Mouse (Mus musculus): Measurements from ENCODE around the gene Gak. TPM values are rescaled to one million over a fixed set of nuclear protein-coding genes. Genes with fewer than 3 reads are reported as not detected.
A peak's percentile ranks its signal among the peaks of the same experiment; 100 is the strongest.
"Not testable (repeated sequence)": the region's sequence is repeated elsewhere in the genome, so short reads cannot be mapped to it uniquely, and the experiment has no call there.

Gak gene
- polyA plus RNA-seq, 1 experiment from 2014 or later: 46.7 TPM

DNA sequence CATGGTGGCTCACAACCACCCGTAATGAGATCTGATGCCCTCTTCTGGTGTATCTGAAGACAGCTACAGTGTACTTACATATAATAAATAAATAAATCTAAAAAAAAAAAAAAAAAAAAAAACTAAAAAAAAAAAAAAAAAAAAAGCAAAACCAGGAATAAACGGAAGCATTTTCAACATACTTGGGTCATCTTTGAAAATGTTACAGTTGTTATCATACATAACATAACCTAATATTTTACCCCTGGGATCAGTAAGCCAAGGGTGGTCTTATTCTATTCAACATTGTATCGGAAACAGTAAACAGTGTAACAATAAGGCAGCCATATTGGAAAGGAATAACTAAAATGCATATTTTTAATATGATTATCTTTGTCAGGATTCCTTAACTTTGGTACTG lies 4.5 kb upstream of the Gak start:
- H3K27me3 ChIP-seq; H3K36me3 ChIP-seq; H3K4me1 ChIP-seq; H3K9me3 ChIP-seq; H3K4me2 ChIP-seq; H3K27ac ChIP-seq; H3K4me3 ChIP-seq; ATAC-seq (ENCODE audit: insufficient number of reproducible peaks, insufficient read depth, low FRiP score, low TSS enrichment, low read depth); H3K9ac ChIP-seq: not testable (repeated sequence)
- 68% methylated on average over 3 of the region's 3 CpGs for WGBS

DNA sequence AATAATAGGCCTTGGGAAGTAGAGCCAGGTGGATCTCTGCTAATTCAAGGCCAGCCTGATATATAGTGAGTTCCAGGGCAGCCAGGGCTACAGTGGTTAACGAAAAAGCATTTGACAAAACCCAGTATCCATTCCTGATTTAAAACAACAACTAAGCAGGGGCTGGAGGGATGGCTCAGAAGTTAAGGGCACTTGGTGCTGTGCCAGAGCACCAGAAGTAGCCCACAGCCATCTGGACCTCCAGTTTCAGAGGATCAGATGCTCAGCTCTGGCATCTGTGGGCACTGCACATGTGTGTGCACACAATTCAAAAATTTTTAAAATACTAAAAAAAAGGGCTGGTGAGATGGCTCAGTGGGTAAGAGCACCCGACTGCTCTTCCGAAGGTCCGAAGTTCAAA lies 4.1 kb upstream of the Gak start:
- H3K27me3 ChIP-seq: no peaks in the 10 kb centered on the region
- H3K4me3 ChIP-seq: no peak overlapping the region
- ATAC-seq (ENCODE audit: insufficient number of reproducible peaks, insufficient read depth, low FRiP score, low TSS enrichment, low read depth): no peak
- no peaks in the 10 kb centered on the region for H3K9me3 ChIP-seq
- peaks cover 11% of the 10 kb centered on the region for H3K4me1 ChIP-seq
- H3K9ac ChIP-seq: no peak overlapping the region
- WGBS: 85% methylated on average over 4 of the region's 4 CpGs
- H3K4me2 ChIP-seq: no peak overlapping the region
- H3K36me3 ChIP-seq: peaks cover 8% of the 10 kb centered on the region; the same call in 1 of the 2 replicates
- no peak overlapping the region for H3K27ac ChIP-seq

DNA sequence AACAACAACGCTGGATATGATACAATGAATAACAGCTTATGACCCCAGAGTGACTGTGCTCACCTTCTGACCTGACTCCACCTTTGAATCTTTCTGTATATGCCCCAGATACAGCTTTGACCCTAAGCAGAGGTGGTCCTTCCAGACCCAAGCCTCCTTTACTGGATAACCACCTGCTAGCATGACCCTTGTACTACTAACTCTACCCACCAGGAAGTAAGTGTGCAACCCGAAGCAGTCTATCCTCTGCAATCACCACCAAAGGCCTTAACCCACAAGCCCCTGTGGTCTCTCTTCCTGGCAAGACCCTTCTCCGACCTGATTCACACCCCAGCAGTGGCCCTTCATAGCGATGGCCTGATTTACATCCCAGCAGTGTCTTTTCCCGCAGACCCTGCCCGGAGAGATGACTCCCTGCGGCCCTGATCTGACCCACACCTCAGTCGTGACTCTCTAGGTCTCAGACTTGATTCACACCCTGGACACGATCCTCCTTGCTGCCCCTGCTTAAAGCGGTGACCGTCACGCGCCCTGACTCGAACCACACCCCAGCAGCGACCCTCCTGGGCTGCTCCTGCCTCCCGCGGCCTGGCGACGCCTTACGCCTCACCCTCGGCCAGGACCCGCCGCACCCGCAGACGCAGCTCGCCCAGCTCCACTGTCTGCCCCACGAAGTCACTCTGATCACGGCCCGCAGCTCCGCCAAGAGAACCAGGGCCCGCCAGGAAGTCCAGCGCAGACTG lies 493 bp downstream of the Gak start:
- H3K4me1 ChIP-seq: peaks cover 20% of the 10 kb centered on the region
- H3K36me3 ChIP-seq: peaks cover 7% of the 10 kb centered on the region
- peak; percentile 78 for ATAC-seq (ENCODE audit: insufficient number of reproducible peaks, insufficient read depth, low FRiP score, low TSS enrichment, low read depth)
- H3K27me3 ChIP-seq: no peaks in the 10 kb centered on the region
- peak overlapping the region; percentile 66 for H3K4me3 ChIP-seq
- H3K4me2 ChIP-seq: peak overlapping the region; percentile 87
- peak overlapping the region; percentile 88 for H3K9ac ChIP-seq
- WGBS: 2% methylated on average over 32 of the region's 32 CpGs
- no peaks in the 10 kb centered on the region for H3K9me3 ChIP-seq
- peak overlapping the region; percentile 77 for H3K27ac ChIP-seq

DNA sequence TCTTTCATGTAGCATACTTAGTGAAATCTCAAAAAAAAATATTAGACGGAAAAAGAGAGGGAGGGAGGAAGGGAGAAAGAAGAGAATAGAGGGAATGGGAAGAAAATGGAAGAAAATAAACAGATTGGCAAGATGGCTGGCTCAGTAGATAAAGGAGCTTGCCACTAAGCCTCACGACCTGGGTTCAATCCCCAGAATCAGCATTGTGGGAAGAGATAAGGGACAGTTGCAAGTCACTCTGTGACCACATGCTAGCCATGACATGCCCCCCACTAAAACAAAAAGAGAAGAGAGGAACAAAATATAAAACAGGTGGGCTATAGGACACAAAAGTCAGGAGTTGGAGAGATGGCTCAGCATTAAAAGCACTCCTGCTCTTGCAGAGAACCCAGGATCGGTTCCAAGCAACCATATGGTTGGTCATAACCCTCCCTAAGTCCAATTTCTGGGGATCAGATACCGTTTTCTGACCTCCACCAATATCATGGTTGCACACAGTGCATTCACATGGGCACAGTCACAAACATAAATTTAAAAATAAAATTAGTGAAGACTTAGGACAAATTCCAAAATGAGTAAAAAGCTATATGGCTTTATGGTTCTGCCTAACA lies 3.4 kb downstream of the Gak start:
- peaks cover 20% of the 10 kb centered on the region for H3K4me1 ChIP-seq
- no peaks in the 10 kb centered on the region for H3K27me3 ChIP-seq
- no peak overlapping the region for H3K4me2 ChIP-seq
- ATAC-seq (ENCODE audit: insufficient number of reproducible peaks, insufficient read depth, low FRiP score, low TSS enrichment, low read depth): no peak
- no peak overlapping the region for H3K9ac ChIP-seq
- peaks cover 34% of the 10 kb centered on the region for H3K36me3 ChIP-seq
- H3K9me3 ChIP-seq: no peaks in the 10 kb centered on the region
- WGBS: 83% methylated on average over 4 of the region's 4 CpGs
- H3K27ac ChIP-seq: no peak overlapping the region
- H3K4me3 ChIP-seq: no peak overlapping the region

- Histone ChIP-seq H3K9me3 (no peaks in the 10 kb centered on the region), H3K36me3 (peaks cover 55% of the 10 kb centered on the region), H3K27me3 (no peaks in the 10 kb centered on the region), H3K4me2 (no peak overlapping the region), H3K9ac (no peak overlapping the region), H3K4me1 (no peaks in the 10 kb centered on the region), H3K4me3 (no peak overlapping the region), H3K27ac (no peak overlapping the region)
- 73% methylated on average over 2 of the region's 2 CpGs for WGBS
- no peak for ATAC-seq (ENCODE audit: insufficient number of reproducible peaks, insufficient read depth, low FRiP score, low TSS enrichment, low read depth)
These were observed 7.7 kb downstream of the Gak start for GRCm38 (mm10) chr5:108621870-108622269.

GRCm38 (mm10) chr5:108610426-108610825 lies 19.1 kb downstream of the Gak start:
- H3K36me3 ChIP-seq: peaks cover 93% of the 10 kb centered on the region
- no peaks in the 10 kb centered on the region for H3K27me3 ChIP-seq
- ATAC-seq (ENCODE audit: insufficient number of reproducible peaks, insufficient read depth, low FRiP score, low TSS enrichment, low read depth): no peak
- H3K9ac ChIP-seq: no peak overlapping the region
- H3K4me1 ChIP-seq: no peaks in the 10 kb centered on the region
- H3K9me3 ChIP-seq: no peaks in the 10 kb centered on the region
- H3K4me2 ChIP-seq: no peak overlapping the region
- WGBS: 96% methylated on average over 1 of the region's 1 CpGs
- H3K27ac ChIP-seq: no peak overlapping the region
- H3K4me3 ChIP-seq: no peak overlapping the region

DNA sequence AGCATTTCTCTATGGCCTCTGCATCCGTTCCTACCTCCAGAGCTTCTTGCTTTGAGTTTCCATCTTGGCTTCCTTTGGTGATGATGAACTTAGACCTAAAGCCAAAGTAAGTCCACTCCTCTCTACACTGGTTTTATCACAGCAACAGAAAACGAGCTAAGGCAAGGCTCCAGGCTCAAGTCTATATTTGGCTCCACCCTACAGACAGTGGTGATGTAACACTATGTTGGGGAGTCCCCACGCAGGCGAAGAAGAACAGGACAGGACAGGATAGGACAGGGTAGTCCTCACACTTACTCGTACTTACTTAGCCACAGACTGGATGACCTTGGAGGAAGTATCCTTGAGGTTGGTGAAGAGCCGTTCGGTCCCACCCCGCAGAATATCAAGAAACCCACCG lies 27.0 kb downstream of the Gak start:
- no peak for ATAC-seq (ENCODE audit: insufficient number of reproducible peaks, insufficient read depth, low FRiP score, low TSS enrichment, low read depth)
- no peak overlapping the region for H3K9ac ChIP-seq
- no peak overlapping the region for H3K27ac ChIP-seq
- H3K36me3 ChIP-seq: peaks cover 93% of the 10 kb centered on the region
- 93% methylated on average over 9 of the region's 9 CpGs for WGBS
- H3K4me2 ChIP-seq: no peak overlapping the region
- no peak overlapping the region for H3K4me3 ChIP-seq
- H3K4me1 ChIP-seq: no peaks in the 10 kb centered on the region
- H3K27me3 ChIP-seq: no peaks in the 10 kb centered on the region
- H3K9me3 ChIP-seq: no peaks in the 10 kb centered on the region

- no peak for ATAC-seq (ENCODE audit: insufficient number of reproducible peaks, insufficient read depth, low FRiP score, low TSS enrichment, low read depth)
- peaks cover 94% of the 10 kb centered on the region for H3K36me3 ChIP-seq
These were observed 29.6 kb downstream of the Gak start for GRCm38 (mm10) chr5:108599923-108600322.

GRCm38 (mm10) chr5:108581361-108581891 lies 48.1 kb downstream of the Gak start:
- no peaks in the 10 kb centered on the region for H3K9me3 ChIP-seq
- 97% methylated on average over 3 of the region's 3 CpGs for WGBS
- H3K27me3 ChIP-seq: no peaks in the 10 kb centered on the region
- no peak for ATAC-seq (ENCODE audit: insufficient number of reproducible peaks, insufficient read depth, low FRiP score, low TSS enrichment, low read depth)
- H3K4me1 ChIP-seq: no peaks in the 10 kb centered on the region
- no peak overlapping the region for H3K27ac ChIP-seq
- no peak overlapping the region for H3K4me3 ChIP-seq
- H3K36me3 ChIP-seq: peaks cover 81% of the 10 kb centered on the region
- H3K9ac ChIP-seq: no peak overlapping the region
- no peak overlapping the region for H3K4me2 ChIP-seq

More at GRCm38 (mm10) chr5:108599923-108600322, 29.6 kb downstream of the Gak start:
- H3K4me1 ChIP-seq: no peaks in the 10 kb centered on the region
- H3K27me3 ChIP-seq: no peaks in the 10 kb centered on the region
- WGBS: 76% methylated on average over 1 of the region's 1 CpGs
- H3K9ac ChIP-seq: no peak overlapping the region
- H3K9me3 ChIP-seq: no peaks in the 10 kb centered on the region
- H3K4me2 ChIP-seq: no peak overlapping the region
- no peak overlapping the region for H3K27ac ChIP-seq
- no peak overlapping the region for H3K4me3 ChIP-seq

- 96% methylated on average over 6 of the region's 6 CpGs for WGBS
- Histone ChIP-seq H3K9me3 (no peaks in the 10 kb centered on the region), H3K4me3 (no peak overlapping the region), H3K4me2 (no peak overlapping the region), H3K4me1 (no peaks in the 10 kb centered on the region), H3K36me3 (peaks cover 94% of the 10 kb centered on the region), H3K27ac (no peak overlapping the region), H3K9ac (no peak overlapping the region), H3K27me3 (no peaks in the 10 kb centered on the region)
- ATAC-seq (ENCODE audit: insufficient number of reproducible peaks, insufficient read depth, low FRiP score, low TSS enrichment, low read depth): no peak
These were observed 56.5 kb downstream of the Gak start for GRCm38 (mm10) chr5:108573054-108573453.

DNA sequence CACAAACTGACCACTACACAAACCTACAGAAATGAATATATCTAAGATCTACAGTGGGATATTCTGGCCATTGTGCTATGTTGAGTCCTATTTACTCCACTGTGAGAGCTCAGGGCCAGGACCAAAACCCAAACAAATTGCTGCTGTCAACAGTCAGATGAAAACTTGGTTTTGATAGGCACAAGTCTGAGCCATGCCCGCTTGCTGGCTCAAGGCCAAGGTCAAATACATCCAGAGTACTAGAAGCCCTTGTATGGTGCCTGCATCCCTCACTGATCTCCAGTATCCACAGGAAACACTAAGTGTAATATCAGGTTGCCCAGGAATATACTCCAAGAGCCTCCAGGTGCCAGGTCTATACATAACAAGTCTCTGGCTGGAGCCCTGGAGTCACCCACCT lies 58.6 kb downstream of the Gak start:
- H3K4me2 ChIP-seq: no peak overlapping the region
- ATAC-seq (ENCODE audit: insufficient number of reproducible peaks, insufficient read depth, low FRiP score, low TSS enrichment, low read depth): no peak
- H3K4me3 ChIP-seq: no peak overlapping the region
- H3K27ac ChIP-seq: no peak overlapping the region
- H3K4me1 ChIP-seq: no peaks in the 10 kb centered on the region
- H3K9me3 ChIP-seq: no peaks in the 10 kb centered on the region
- WGBS: 97% methylated on average over 1 of the region's 1 CpGs
- no peaks in the 10 kb centered on the region for H3K27me3 ChIP-seq
- H3K9ac ChIP-seq: no peak overlapping the region
- peaks cover 88% of the 10 kb centered on the region for H3K36me3 ChIP-seq

GRCm38 (mm10) chr5:108567104-108567503 lies 62.5 kb downstream of the Gak start:
- no peak overlapping the region for H3K4me2 ChIP-seq
- no peak overlapping the region for H3K4me3 ChIP-seq
- H3K4me1 ChIP-seq: no peaks in the 10 kb centered on the region
- ATAC-seq (ENCODE audit: insufficient number of reproducible peaks, insufficient read depth, low FRiP score, low TSS enrichment, low read depth): no peak
- WGBS: 91% methylated on average over 2 of the region's 2 CpGs
- no peak overlapping the region for H3K27ac ChIP-seq
- no peaks in the 10 kb centered on the region for H3K9me3 ChIP-seq
- no peak overlapping the region for H3K9ac ChIP-seq
- H3K27me3 ChIP-seq: no peaks in the 10 kb centered on the region
- H3K36me3 ChIP-seq: peaks cover 51% of the 10 kb centered on the region

All from embryonic facial prominence, embryonic 13.5 days (tissue).